Mouse (Mus musculus): ENCODE results near the gene Acot8. TPM values are rescaled to one million over a fixed set of nuclear protein-coding genes. Genes with fewer than 3 reads are reported as not detected.
"Not testable (repeated sequence)": the region's sequence is repeated elsewhere in the genome, so short reads cannot be mapped to it uniquely, and the experiment has no call there.

The Acot8 gene
- total and polyA plus RNA-seq, 2 experiments from 2014 or later, result 20.2 to 39.5 TPM

- ATAC-seq, result no peak
- TF ChIP-seq CTCF (IDR thresholded peaks at IDR 0.05; ENCODE audit: low read depth), result no peak
- Histone ChIP-seq H3K4me1 (ENCODE audit: insufficient read depth, low read length) (peaks cover 4% of the 10 kb centered on the region; the same call in 1 of the 2 replicates), H3K9ac (replicated peaks; ENCODE audit: low read length) (no peak overlapping the region), H3K4me3 (ENCODE audit: low read length) (no peak overlapping the region), H3K4me2 (ENCODE audit: low read depth, low read length) (no peak overlapping the region), H3K9me3 (ENCODE audit: low read length) (no peaks in the 10 kb centered on the region), H3K27me3 (ENCODE audit: insufficient read depth, low read length) (no peaks in the 10 kb centered on the region), H3K36me3 (ENCODE audit: insufficient read depth, low read length) (peaks cover 20% of the 10 kb centered on the region; the same call in 1 of the 2 replicates), H3K27ac (no peak overlapping the region)
- no peak for DNase-seq (ENCODE audit: low spot score)
- 91% methylated on average over 13 of the region's 13 CpGs for WGBS
Observed at GRCm38 (mm10) chr2:164800252-164801004, 4.3 kb downstream of the Acot8 start.

- ATAC-seq; H3K9me3 ChIP-seq (ENCODE audit: low read length): not testable (repeated sequence)
Observed at GRCm38 (mm10) chr2:164798554-164798953, 6.1 kb downstream of the Acot8 start.

GRCm38 (mm10) chr2:164795868-164796267 lies 8.8 kb downstream of the Acot8 start:
- Histone ChIP-seq H3K27ac (no peak overlapping the region), H3K4me1 (ENCODE audit: insufficient read depth, low read length) (no peaks in the 10 kb centered on the region), H3K27me3 (ENCODE audit: insufficient read depth, low read length) (no peaks in the 10 kb centered on the region), H3K36me3 (ENCODE audit: insufficient read depth, low read length) (peaks cover 39% of the 10 kb centered on the region; the same call in 1 of the 2 replicates), H3K4me2 (ENCODE audit: low read depth, low read length) (no peak overlapping the region), H3K9ac (replicated peaks; ENCODE audit: low read length) (no peak overlapping the region), H3K9me3 (ENCODE audit: low read length) (no peaks in the 10 kb centered on the region), H3K4me3 (ENCODE audit: low read length) (no peak overlapping the region)
- ATAC-seq (no peak), DNase-seq (ENCODE audit: low spot score) (no peak)
- WGBS, result 86% methylated on average over 4 of the region's 4 CpGs
- TF ChIP-seq CTCF (IDR thresholded peaks at IDR 0.05; ENCODE audit: low read depth), result no peak

More at GRCm38 (mm10) chr2:164798554-164798953, 6.1 kb downstream of the Acot8 start:
- peak; percentile 44 for TF ChIP-seq CTCF (IDR thresholded peaks at IDR 0.05; ENCODE audit: low read depth)
- H3K9ac ChIP-seq (replicated peaks; ENCODE audit: low read length); H3K27ac ChIP-seq; H3K4me3 ChIP-seq (ENCODE audit: low read length); H3K4me2 ChIP-seq (ENCODE audit: low read depth, low read length); H3K27me3 ChIP-seq (ENCODE audit: insufficient read depth, low read length); H3K4me1 ChIP-seq (ENCODE audit: insufficient read depth, low read length): not testable (repeated sequence)
- peak; percentile 33 for DNase-seq (ENCODE audit: low spot score)
- H3K36me3 ChIP-seq (ENCODE audit: insufficient read depth, low read length), result peaks cover 27% of the 10 kb centered on the region; the same call in 1 of the 2 replicates
- WGBS, result 84% methylated on average over 6 of the region's 6 CpGs

- Histone ChIP-seq H3K27ac (no peak overlapping the region), H3K9me3 (ENCODE audit: low read length) (no peaks in the 10 kb centered on the region), H3K4me2 (ENCODE audit: low read depth, low read length) (no peak overlapping the region), H3K27me3 (ENCODE audit: insufficient read depth, low read length) (no peaks in the 10 kb centered on the region), H3K36me3 (ENCODE audit: insufficient read depth, low read length) (peaks cover 40% of the 10 kb centered on the region; the same call in 1 of the 2 replicates), H3K4me3 (ENCODE audit: low read length) (no peak overlapping the region), H3K4me1 (ENCODE audit: insufficient read depth, low read length) (no peaks in the 10 kb centered on the region), H3K9ac (replicated peaks; ENCODE audit: low read length) (no peak overlapping the region)
- peak; percentile 58 for ATAC-seq
- DNase-seq (ENCODE audit: low spot score), result peak; percentile 96
- WGBS, result 30% methylated on average over 5 of the region's 5 CpGs
- peak; percentile 90 for TF ChIP-seq CTCF (IDR thresholded peaks at IDR 0.05; ENCODE audit: low read depth)
Observed at GRCm38 (mm10) chr2:164794293-164794692, 10.4 kb downstream of the Acot8 start.

- Histone ChIP-seq H3K4me2 (ENCODE audit: low read depth, low read length) (no peak overlapping the region), H3K27ac (0 out of 2 replicates have a peak overlapping the region, but pooled peaks have one; percentile 22), H3K4me3 (ENCODE audit: low read length) (no peak overlapping the region), H3K27me3 (ENCODE audit: insufficient read depth, low read length) (no peaks in the 10 kb centered on the region), H3K9me3 (ENCODE audit: low read length) (no peaks in the 10 kb centered on the region), H3K4me1 (ENCODE audit: insufficient read depth, low read length) (no peaks in the 10 kb centered on the region), H3K9ac (replicated peaks; ENCODE audit: low read length) (no peak overlapping the region), H3K36me3 (ENCODE audit: insufficient read depth, low read length) (peaks cover 40% of the 10 kb centered on the region; the same call in 1 of the 2 replicates)
- DNase-seq (ENCODE audit: low spot score) (peak; percentile 39), ATAC-seq (no peak)
- TF ChIP-seq CTCF (IDR thresholded peaks at IDR 0.05; ENCODE audit: low read depth), result no peak
- WGBS, result 90% methylated on average over 2 of the region's 2 CpGs
Observed at GRCm38 (mm10) chr2:164793772-164794171, 10.9 kb downstream of the Acot8 start.

GRCm38 (mm10) chr2:164793236-164793635 lies 11.4 kb downstream of the Acot8 start:
- Histone ChIP-seq H3K9me3 (ENCODE audit: low read length) (no peaks in the 10 kb centered on the region), H3K4me1 (ENCODE audit: insufficient read depth, low read length) (no peaks in the 10 kb centered on the region), H3K4me2 (ENCODE audit: low read depth, low read length) (no peak overlapping the region), H3K9ac (replicated peaks; ENCODE audit: low read length) (no peak overlapping the region), H3K27ac (peak overlapping the region; percentile 22; the same call in 1 of the 2 replicates), H3K4me3 (ENCODE audit: low read length) (no peak overlapping the region), H3K27me3 (ENCODE audit: insufficient read depth, low read length) (no peaks in the 10 kb centered on the region), H3K36me3 (ENCODE audit: insufficient read depth, low read length) (peaks cover 40% of the 10 kb centered on the region; the same call in 1 of the 2 replicates)
- DNase-seq (ENCODE audit: low spot score) (peak; percentile 64), ATAC-seq (peak; percentile 13; the same call in 1 of the 2 replicates)
- 79% methylated on average over 3 of the region's 3 CpGs for WGBS
- peak; percentile 78 for TF ChIP-seq CTCF (IDR thresholded peaks at IDR 0.05; ENCODE audit: low read depth)

Data from hindbrain, postnatal 0 days (tissue).